Mouse (Mus musculus) thymus, postnatal 0 days (tissue): ENCODE results near the gene Nucb2. TPM values are rescaled to one million over a fixed set of nuclear protein-coding genes. Genes with fewer than 3 reads are reported as not detected.
A peak's percentile ranks its signal among the peaks of the same experiment; 100 is the strongest.

ENCODE experiments used
- DNase-seq: peaks from one replicate; pipeline ENCODE4 v3.0.0-alpha.2; 2015; ENCODE audit warnings: low spot score
- polyA plus RNA-seq: library from polyadenylated mRNA; unstranded; fragments of >200 nt; fragmentation: Nextera tagmentation; extraction: Ambion mirVana; gene quantifications from 2 replicates; pipeline ENCODE4 v1.2.1, GENCODE M21; 2015

Gene Nucb2
- 5.0 and 5.2 TPM in 2 replicates for polyA plus RNA-seq

- peak; percentile 97 for DNase-seq
Observed at GRCm38 (mm10) chr7:116503879-116504817, at the start of gene Nucb2. Nucb2 (plus strand) TSS chr7:116504369.

- no peak for DNase-seq
Observed at GRCm38 (mm10) chr7:116456964-116457363, 47.2 kb upstream of the Nucb2 start.

GRCm38 (mm10) chr7:116457391-116457790 is 46.8 kb upstream of the Nucb2 start:
- no peak for DNase-seq

GRCm38 (mm10) chr7:116458985-116459441 is 45.2 kb upstream of the Nucb2 start:
- peak; percentile 72 for DNase-seq

GRCm38 (mm10) chr7:116462114-116462513 is 42.1 kb upstream of the Nucb2 start:
- DNase-seq = peak; percentile 10

- no peak for DNase-seq
Observed at GRCm38 (mm10) chr7:116475836-116476235, 28.3 kb upstream of the Nucb2 start.

- no peak for DNase-seq
Observed at GRCm38 (mm10) chr7:116476264-116476663, 27.9 kb upstream of the Nucb2 start.

- no peak for DNase-seq
Observed at GRCm38 (mm10) chr7:116483106-116483505, 21.1 kb upstream of the Nucb2 start.

GRCm38 (mm10) chr7:116483782-116484181 is 20.4 kb upstream of the Nucb2 start:
- DNase-seq = no peak

GRCm38 (mm10) chr7:116484213-116484612 is 20.0 kb upstream of the Nucb2 start:
- no peak for DNase-seq

- no peak for DNase-seq
Observed at GRCm38 (mm10) chr7:116485062-116485601, 19.0 kb upstream of the Nucb2 start.

- no peak for DNase-seq
Observed at GRCm38 (mm10) chr7:116491113-116491512, 13.1 kb upstream of the Nucb2 start.

GRCm38 (mm10) chr7:116493267-116494003 is 10.7 kb upstream of the Nucb2 start:
- no peak for DNase-seq

GRCm38 (mm10) chr7:116494618-116495017 is 9.6 kb upstream of the Nucb2 start:
- no peak for DNase-seq

- no peak for DNase-seq
Observed at GRCm38 (mm10) chr7:116496760-116497159, 7.4 kb upstream of the Nucb2 start.

- peak; percentile 46 for DNase-seq
Observed at GRCm38 (mm10) chr7:116504818-116505170, 625 bp downstream of the Nucb2 start.

- peak; percentile 17 for DNase-seq
Observed at GRCm38 (mm10) chr7:116514030-116514429, 9.9 kb downstream of the Nucb2 start.

GRCm38 (mm10) chr7:116514546-116514945 is 10.4 kb downstream of the Nucb2 start:
- no peak for DNase-seq

- no peak for DNase-seq
Observed at GRCm38 (mm10) chr7:116515059-116515458, 10.9 kb downstream of the Nucb2 start.

- DNase-seq = no peak
Observed at GRCm38 (mm10) chr7:116515514-116516135, 11.5 kb downstream of the Nucb2 start.

- DNase-seq = no peak
Observed at GRCm38 (mm10) chr7:116517240-116517639, 13.1 kb downstream of the Nucb2 start.
